Comparison of ENCODE assay signal across 19 mouse cellular contexts in genomic region chr9:70338391-70338790, GRCm38 (mm10).
DNase-seq lines count a peak whose midpoint lies in the region; ATAC-seq lines count a peak whose summit lies in the region.
"Had no signal": no experiment of that assay in that cellular context is flagged by ENCODE, and none has a peak within 500 bp of the region (broad histone marks: within the 10 kb centered on the region; RNA-seq: fewer than 3 reads in every experiment).

No protein-coding gene starts in this region.

- ATAC-seq in frontal cortex, adult (ENCODE audit: low TSS enrichment): peak; percentile 86
- ATAC-seq: activated CD4-positive, CD25-positive, alpha-beta regulatory T cell, adult 4 months; forebrain, embryonic 13.5 days; forebrain, embryonic 16.5 days had no signal

- DNase-seq in frontal cortex, postnatal 10 days (ENCODE audit: low spot score in 2 of 2): no peak
- DNase-seq in left cerebral cortex, adult 11 months (ENCODE audit: low spot score): peak; percentile 22
- DNase-seq in left cerebral cortex, postnatal 4 days: no peak
- DNase-seq in brain, adult 2 months (ENCODE audit: low read depth, low spot score): peak; percentile 68
- no peak for DNase-seq in testis, postnatal 10 days (ENCODE audit: low spot score)
- DNase-seq: adrenal gland, adult 8-10 months; adrenal gland, postnatal 25 days; cerebellum, adult 11 months; cerebellum, adult 2 months; cerebellum, adult 9-11 months; cerebellum, postnatal 25 days; embryo, embryonic 11 days; gastrocnemius, adult 2 months; gastrocnemius, postnatal 14 days; heart, adult 11 months had no signal

- intact Hi-C loops in left cerebral cortex, postnatal 4 days (cut with DNase I): no loop called here

Comparison
In these comparisons a context has a peak if more than half of its experiments do, and no peak if none do; other contexts are left out.
1. DNase-seq: peak in left cerebral cortex, adult 11 months (single experiment) and brain, adult 2 months (single experiment); none in frontal cortex, postnatal 10 days (0 of 2), left cerebral cortex, postnatal 4 days (single experiment) and testis, postnatal 10 days (single experiment).